Mouse (Mus musculus) limb, embryonic 11.5 days (tissue): ENCODE results near the gene Hoxd10. TPM values are rescaled to one million over a fixed set of nuclear protein-coding genes. Genes with fewer than 3 reads are reported as not detected.

Source experiments
- ATAC-seq: fragments of 200-750 bp; cut with Nextera tagmentation; 2 replicates; pipeline ENCODE4 v1.8.0; 2017; ENCODE audit warnings: low read depth; ENCODE audit not compliant: insufficient number of reproducible peaks, low FRiP score, low TSS enrichment
- DNase-seq: peaks from one replicate; pipeline ENCODE4 v3.0.0-alpha.2; 2015; ENCODE audit warnings: low spot score
- H3K27ac ChIP-seq: fragments of 300-500 bp; sonication (generic); replicated peaks from 2 replicates; pipeline ENCODE4 v1.5.1; 2014; ENCODE audit warnings: low read depth, mild to moderate bottlenecking, low read length
- H3K27me3 ChIP-seq: fragments of 300-500 bp; sonication (generic); 2 replicates; pipeline ENCODE4 v1.6.1; 2014; ENCODE audit warnings: mild to moderate bottlenecking, low read length, mixed read lengths; ENCODE audit not compliant: control insufficient read depth, insufficient read depth
- H3K36me3 ChIP-seq: fragments of 300-500 bp; sonication (generic); 2 replicates; pipeline ENCODE4 v1.6.1; 2014; ENCODE audit warnings: mild to moderate bottlenecking, low read length, moderate library complexity, mixed read lengths; ENCODE audit not compliant: control insufficient read depth, insufficient read depth
- H3K4me1 ChIP-seq: fragments of 300-500 bp; sonication (generic); 2 replicates; pipeline ENCODE4 v1.6.1; 2014; ENCODE audit warnings: low read length, mixed read lengths; ENCODE audit not compliant: control insufficient read depth, insufficient read depth
- H3K4me2 ChIP-seq: fragments of 300-500 bp; sonication (generic); 2 replicates; pipeline ENCODE4 v1.6.1; 2014; ENCODE audit warnings: low read depth, mild to moderate bottlenecking, moderate library complexity; ENCODE audit not compliant: severe bottlenecking
- H3K4me3 ChIP-seq: fragments of 300-500 bp; sonication (generic); 2 replicates; pipeline ENCODE4 v1.5.1; 2014; ENCODE audit warnings: low read depth, low read length
- H3K9ac ChIP-seq: fragments of 300-500 bp; sonication (generic); 2 replicates; pipeline ENCODE4 v1.6.1; 2014; ENCODE audit warnings: mild to moderate bottlenecking, low read length
- H3K9me3 ChIP-seq: fragments of 300-500 bp; sonication (generic); 2 replicates; pipeline ENCODE4 v1.6.1; 2016; ENCODE audit warnings: low read length; ENCODE audit not compliant: control insufficient read depth
- WGBS: fragments of 180-500 bp; shearing (Covaris S2); extraction: QIAGEN DNeasy Blood & Tissue Kit; methylation state at CpG from one replicate; pipeline ENCODE4 v1.1.7; 2014; 5-methylcytosine and 5-hydroxymethylcytosine counted together
- polyA plus RNA-seq: library from polyadenylated mRNA; unstranded; fragments of >200 nt; fragmentation: Nextera tagmentation; extraction: Ambion mirVana; gene quantifications from 2 replicates; pipeline ENCODE4 v1.2.1, GENCODE M21; 2014

Gene Hoxd10
- polyA plus RNA-seq, 1 experiment from 2014 or later, result 52.0 TPM

DNA sequence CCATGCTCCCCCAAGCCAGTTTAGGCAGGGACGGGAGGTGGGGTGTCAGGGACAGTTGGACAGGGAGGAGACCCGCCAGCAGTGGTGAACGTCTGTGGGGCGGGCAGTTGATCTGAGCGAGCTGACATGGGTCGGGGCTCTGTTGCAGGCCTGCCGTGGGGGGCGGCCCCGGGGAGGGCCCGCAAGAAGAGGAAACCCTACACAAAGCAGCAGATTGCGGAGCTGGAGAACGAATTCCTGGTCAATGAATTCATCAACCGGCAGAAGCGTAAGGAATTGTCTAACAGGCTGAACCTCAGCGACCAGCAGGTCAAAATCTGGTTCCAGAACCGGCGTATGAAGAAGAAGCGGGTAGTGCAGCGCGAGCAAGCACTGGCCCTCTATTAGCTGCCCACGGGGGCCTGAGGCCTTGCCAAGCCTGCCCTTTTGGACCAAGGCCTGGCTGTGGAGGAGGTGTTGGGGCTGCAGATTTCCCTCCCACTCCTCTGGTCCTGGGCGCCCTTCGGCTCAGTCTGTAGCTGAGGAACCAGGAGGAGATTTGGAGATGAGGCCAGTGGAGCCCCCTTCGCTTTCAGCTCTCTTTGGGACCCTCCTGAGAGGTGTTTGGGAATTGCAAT, 15.9 kb upstream of the Hoxd10 start:
- peaks cover 23% of the 10 kb centered on the region for H3K4me1 ChIP-seq
- peak overlapping the region; percentile 47 for H3K4me2 ChIP-seq
- DNase-seq, result peak; percentile 59
- H3K36me3 ChIP-seq, result no peaks in the 10 kb centered on the region
- no peak for ATAC-seq
- peak overlapping the region; percentile 90 for H3K27ac ChIP-seq
- no peaks in the 10 kb centered on the region for H3K9me3 ChIP-seq
- peaks cover 21% of the 10 kb centered on the region for H3K27me3 ChIP-seq
- peak overlapping the region; percentile 90 for H3K9ac ChIP-seq
- WGBS, result 7% methylated on average over 24 of the region's 24 CpGs
- H3K4me3 ChIP-seq, result peak overlapping the region; percentile 52

DNA sequence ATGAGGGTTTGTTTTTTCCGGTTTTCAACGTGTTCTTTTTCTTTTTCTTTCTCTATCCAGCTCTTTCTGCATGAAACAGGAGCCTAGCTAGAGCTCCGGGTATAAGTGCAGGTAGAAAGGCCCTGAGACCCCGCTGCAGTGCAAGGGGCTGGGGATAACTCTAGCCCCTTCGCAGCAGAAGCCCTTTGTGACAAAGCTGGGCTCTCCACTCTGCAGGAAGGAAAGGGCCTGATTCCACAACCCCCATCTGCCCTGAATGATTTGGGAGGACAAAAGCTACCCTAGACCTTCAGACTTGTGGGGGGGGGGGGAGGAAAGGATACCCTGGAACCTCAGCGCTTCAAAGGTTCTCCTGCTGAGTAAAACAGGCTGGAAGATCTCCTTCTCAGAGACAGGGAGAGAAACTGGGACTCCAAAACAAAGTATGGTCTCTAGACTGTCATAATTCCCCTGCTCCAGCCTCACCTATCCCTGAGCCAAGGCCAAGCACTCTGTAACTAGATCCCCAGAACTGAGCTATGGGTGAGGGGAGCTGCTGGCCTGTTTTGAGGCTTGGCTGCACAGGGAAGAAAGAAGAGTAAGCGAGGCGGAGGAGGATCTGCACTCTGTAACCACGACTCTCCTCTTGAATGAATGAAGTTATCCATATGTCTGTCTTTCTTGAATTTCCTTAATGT, 15.2 kb upstream of the Hoxd10 start:
- H3K4me3 ChIP-seq, result peak overlapping the region; percentile 52
- WGBS, result 4% methylated on average over 9 of the region's 9 CpGs
- peak overlapping the region; percentile 48; the same call in 1 of the 2 replicates for H3K27ac ChIP-seq
- H3K4me2 ChIP-seq, result peak overlapping the region; percentile 47
- DNase-seq (peak; percentile 52), ATAC-seq (no peak)
- H3K36me3 ChIP-seq, result no peaks in the 10 kb centered on the region
- peaks cover 23% of the 10 kb centered on the region for H3K27me3 ChIP-seq
- H3K9me3 ChIP-seq, result no peaks in the 10 kb centered on the region
- H3K9ac ChIP-seq, result peak overlapping the region; percentile 90
- H3K4me1 ChIP-seq, result peaks cover 23% of the 10 kb centered on the region

DNA sequence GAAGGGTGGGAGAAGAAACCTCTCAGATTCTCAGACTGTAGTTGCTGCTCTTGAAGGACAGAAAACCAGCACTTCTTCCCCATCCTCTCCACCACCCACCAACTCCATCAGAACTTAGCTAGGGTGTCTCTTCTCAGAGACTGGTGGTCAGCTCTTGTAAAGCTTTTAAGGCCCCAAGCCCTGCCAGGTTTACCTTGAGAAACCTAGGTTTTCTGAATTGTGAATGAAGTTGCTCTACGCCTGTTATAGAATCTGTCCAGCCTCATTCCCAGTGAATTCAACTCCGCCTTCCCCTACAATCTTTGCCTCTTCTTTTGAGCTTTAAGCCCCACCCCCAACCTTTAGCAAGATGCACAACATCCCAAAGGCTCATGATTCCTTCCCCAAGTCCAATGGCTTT, 14.6 kb upstream of the Hoxd10 start:
- Histone ChIP-seq H3K4me2 (peak overlapping the region; percentile 47), H3K4me1 (peaks cover 24% of the 10 kb centered on the region), H3K9ac (peak overlapping the region; percentile 90), H3K36me3 (no peaks in the 10 kb centered on the region), H3K4me3 (peak overlapping the region; percentile 52), H3K27me3 (peaks cover 24% of the 10 kb centered on the region), H3K9me3 (no peaks in the 10 kb centered on the region), H3K27ac (0 out of 2 replicates have a peak overlapping the region, but pooled peaks have one; percentile 48)
- ATAC-seq (no peak), DNase-seq (peak; percentile 49)
- 17% methylated on average over 2 of the region's 2 CpGs for WGBS

DNA sequence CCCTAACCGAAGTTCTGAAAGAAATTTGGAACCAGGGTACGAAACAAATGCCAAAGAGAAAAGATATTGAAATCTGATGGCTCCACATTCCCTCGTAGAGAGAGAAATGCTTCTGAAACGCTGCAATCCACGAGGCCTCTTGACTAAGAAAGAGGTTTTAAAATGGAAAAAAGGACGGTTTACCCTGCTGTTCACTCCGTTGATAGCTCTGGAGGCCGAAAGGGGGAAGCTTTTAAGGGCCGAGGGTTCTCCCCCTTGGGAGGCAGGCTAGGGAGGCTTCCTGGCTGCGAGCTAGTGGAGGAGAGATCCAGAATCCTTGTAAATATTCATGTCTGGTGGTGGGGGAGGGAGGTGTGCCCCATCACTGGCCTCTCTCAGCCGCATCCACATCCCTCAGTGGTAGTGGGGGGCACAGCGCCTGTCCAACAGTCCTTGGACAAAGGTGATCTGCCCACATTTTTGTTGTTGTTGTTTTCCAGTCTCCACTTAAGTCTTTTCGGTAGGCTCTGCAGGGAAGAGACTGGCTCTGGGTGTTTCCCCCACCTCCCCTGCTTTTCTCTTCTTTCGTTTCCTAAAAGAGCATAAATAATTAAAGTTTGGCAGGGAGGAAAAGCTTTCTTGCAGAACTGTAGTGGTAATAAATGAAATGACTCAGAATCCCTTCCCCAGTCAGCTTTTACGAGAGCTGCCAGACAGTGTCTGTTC, 12.7 kb upstream of the Hoxd10 start, which contains the start of gene Hoxd11:
TSS of gene Hoxd11 (plus strand) at position 667 of the 705 bp plus-strand sequence.
- H3K27ac ChIP-seq, result peak within 1 kb of the TSS; percentile 95
- ATAC-seq (no peak), DNase-seq (peak; percentile 63)
- WGBS, result 1% methylated on average over 15 of the region's 15 CpGs
- H3K9me3 ChIP-seq, result no peaks in the 10 kb centered on the region
- peak within 1 kb of the TSS; percentile 77 for H3K4me3 ChIP-seq
- H3K4me1 ChIP-seq, result peaks cover 23% of the 10 kb centered on the region
- no peaks in the 10 kb centered on the region for H3K36me3 ChIP-seq
- H3K27me3 ChIP-seq, result peaks cover 26% of the 10 kb centered on the region
- peak within 1 kb of the TSS; percentile 47 for H3K4me2 ChIP-seq
- H3K9ac ChIP-seq, result peak within 1 kb of the TSS; percentile 97

DNA sequence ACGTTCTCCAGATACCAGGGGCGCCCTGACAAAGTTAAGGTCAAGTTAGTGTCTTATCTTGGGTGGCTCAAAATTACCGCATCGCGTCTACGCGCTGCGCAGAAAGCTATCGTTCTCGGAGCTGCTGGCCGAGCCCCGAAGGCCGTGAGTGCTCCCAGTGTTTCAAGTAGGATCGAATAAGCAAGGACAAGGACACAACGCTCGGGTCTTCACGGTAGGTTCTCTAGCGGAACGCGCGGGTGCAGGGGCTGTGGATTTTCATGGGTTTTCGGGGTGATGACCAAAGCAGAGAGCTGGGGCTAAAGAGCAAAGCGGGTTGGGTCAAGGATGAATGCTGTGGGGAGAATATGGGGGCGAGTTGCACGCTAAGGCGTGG, 12.1 kb upstream of the Hoxd10 start:
- peak overlapping the region; percentile 95 for H3K27ac ChIP-seq
- H3K27me3 ChIP-seq, result peaks cover 22% of the 10 kb centered on the region
- ATAC-seq (no peak), DNase-seq (peak; percentile 77)
- no peaks in the 10 kb centered on the region for H3K9me3 ChIP-seq
- no peaks in the 10 kb centered on the region for H3K36me3 ChIP-seq
- H3K4me1 ChIP-seq, result peaks cover 20% of the 10 kb centered on the region
- under 1% methylated on average over 26 of the region's 26 CpGs for WGBS
- peak overlapping the region; percentile 47 for H3K4me2 ChIP-seq
- H3K4me3 ChIP-seq, result peak overlapping the region; percentile 77
- H3K9ac ChIP-seq, result peak overlapping the region; percentile 97

DNA sequence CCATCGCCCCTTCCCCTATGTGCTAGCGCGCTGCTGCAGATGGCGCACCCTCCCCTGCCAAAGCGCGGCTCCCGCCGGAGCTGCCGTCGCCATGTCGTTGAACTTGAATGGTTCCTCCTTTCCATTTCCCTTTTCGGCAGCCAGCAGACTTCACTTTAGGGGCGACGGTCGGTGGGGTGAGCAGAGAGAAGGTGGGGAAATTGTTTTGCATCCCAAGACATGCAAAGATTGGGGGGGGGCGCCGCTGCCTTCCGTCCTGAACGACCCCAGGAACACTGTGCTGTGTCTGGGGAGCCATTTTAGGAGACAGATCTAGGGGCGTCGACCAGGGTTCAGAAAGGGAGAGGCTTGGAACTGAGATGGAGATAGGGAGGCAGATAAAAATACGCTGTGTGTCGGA, 11.7 kb upstream of the Hoxd10 start:
- peak overlapping the region; percentile 47 for H3K4me2 ChIP-seq
- peak overlapping the region; percentile 97 for H3K9ac ChIP-seq
- peak overlapping the region; percentile 95 for H3K27ac ChIP-seq

DNA sequence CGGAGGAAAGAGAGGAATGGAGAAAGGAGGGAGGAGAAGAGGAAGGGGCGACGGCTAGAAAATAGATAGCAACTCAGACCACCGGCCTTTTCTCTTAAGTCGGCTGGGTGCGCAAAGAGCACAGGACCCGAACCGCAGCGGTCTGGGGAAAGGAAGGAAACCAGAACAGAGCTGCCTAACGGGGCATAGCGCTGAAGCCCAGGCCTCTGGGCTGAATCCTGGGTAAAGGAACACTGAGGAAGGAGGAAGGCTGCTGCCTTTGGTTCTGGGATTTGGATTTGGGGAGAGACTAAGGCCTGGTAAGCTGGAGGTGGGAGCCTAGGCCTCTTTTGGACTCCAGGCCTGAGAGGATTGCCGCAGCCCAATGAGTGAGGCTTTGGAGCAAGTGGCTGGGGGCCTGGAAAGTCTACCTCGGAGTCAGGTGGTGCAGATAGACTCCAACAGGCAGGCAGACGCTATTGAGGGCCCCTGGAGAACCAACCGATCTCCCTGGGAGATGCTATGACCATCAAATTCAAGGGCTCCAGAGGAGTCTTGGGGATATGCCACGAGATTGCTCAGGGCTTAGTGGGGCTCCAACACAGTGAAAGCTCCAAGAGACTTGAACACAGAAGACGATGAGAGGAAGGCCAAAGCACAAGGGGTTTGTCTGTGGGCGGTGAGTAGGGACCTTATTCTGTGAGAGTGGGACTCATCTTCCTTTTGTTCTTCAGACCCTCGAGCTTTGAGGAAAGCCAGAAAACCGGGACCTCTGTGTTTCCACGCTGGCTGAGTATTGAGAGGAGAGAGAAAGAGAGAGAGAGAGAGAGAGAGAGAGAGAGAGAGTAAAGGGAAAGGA, 10.9 kb upstream of the Hoxd10 start:
- WGBS, result 2% methylated on average over 21 of the region's 21 CpGs
- Histone ChIP-seq H3K9me3 (no peaks in the 10 kb centered on the region), H3K27me3 (peaks cover 16% of the 10 kb centered on the region), H3K4me2 (peak overlapping the region; percentile 47), H3K27ac (peak overlapping the region; percentile 95), H3K9ac (peak overlapping the region; percentile 97), H3K36me3 (no peaks in the 10 kb centered on the region), H3K4me1 (peaks cover 18% of the 10 kb centered on the region), H3K4me3 (peak overlapping the region; percentile 77)
- DNase-seq (peak; percentile 68), ATAC-seq (no peak)

More for the DNA sequence above, 11.7 kb upstream of the Hoxd10 start:
- no peaks in the 10 kb centered on the region for H3K9me3 ChIP-seq
- ATAC-seq, result no peak
- under 1% methylated on average over 23 of the region's 23 CpGs for WGBS
- H3K36me3 ChIP-seq, result no peaks in the 10 kb centered on the region
- H3K4me1 ChIP-seq, result peaks cover 18% of the 10 kb centered on the region
- peaks cover 20% of the 10 kb centered on the region for H3K27me3 ChIP-seq
- H3K4me3 ChIP-seq, result peak overlapping the region; percentile 77
- peak; percentile 69 for DNase-seq
